Mouse (Mus musculus): ENCODE data around the gene Atp13a3.
"Not testable (repeated sequence)": the region's sequence is repeated elsewhere in the genome, so short reads cannot be mapped to it uniquely, and the experiment has no call there.

The Atp13a3 gene

GRCm38 (mm10) chr16:30362528-30362927 is 43.2 kb downstream of the Atp13a3 start:
- DNase-seq (ENCODE audit: low read depth in 2 of 2, low spot score in 2 of 2) = no peak

GRCm38 (mm10) chr16:30353489-30353888 is 52.3 kb downstream of the Atp13a3 start:
- not testable (repeated sequence) for DNase-seq (ENCODE audit: low read depth in 2 of 2, low spot score in 2 of 2)

- no peak for DNase-seq (ENCODE audit: low read depth in 2 of 2, low spot score in 2 of 2)
These were observed 91.5 kb downstream of the Atp13a3 start for GRCm38 (mm10) chr16:30314236-30314635.

- DNase-seq (ENCODE audit: low read depth in 2 of 2, low spot score in 2 of 2) = no peak
These were observed 95.1 kb downstream of the Atp13a3 start, which contains the start of gene Gp5 for GRCm38 (mm10) chr16:30310647-30311046. TSS of gene Gp5 (minus strand) at chr16:30310779.

- DNase-seq (ENCODE audit: low read depth in 2 of 2, low spot score in 2 of 2) = no peak
These were observed 95.6 kb downstream of the Atp13a3 start for GRCm38 (mm10) chr16:30310171-30310515.

GRCm38 (mm10) chr16:30309395-30310170 is 96.2 kb downstream of the Atp13a3 start:
- DNase-seq (ENCODE audit: low read depth in 2 of 2, low spot score in 2 of 2) = no peak

- DNase-seq (ENCODE audit: low read depth in 2 of 2, low spot score in 2 of 2) = peak in 1 of 2 experiments; percentile 9
These were observed 97.0 kb downstream of the Atp13a3 start for GRCm38 (mm10) chr16:30308616-30309394.

GRCm38 (mm10) chr16:30307961-30308615 is 97.7 kb downstream of the Atp13a3 start:
- no peak for DNase-seq (ENCODE audit: low read depth in 2 of 2, low spot score in 2 of 2)

GRCm38 (mm10) chr16:30307306-30307705 is 98.5 kb downstream of the Atp13a3 start:
- no peak for DNase-seq (ENCODE audit: low read depth in 2 of 2, low spot score in 2 of 2)

- no peak for DNase-seq (ENCODE audit: low read depth in 2 of 2, low spot score in 2 of 2)
These were observed 99.7 kb downstream of the Atp13a3 start for GRCm38 (mm10) chr16:30306102-30306501.

GRCm38 (mm10) chr16:30304236-30304635 is 101.5 kb downstream of the Atp13a3 start:
- DNase-seq (ENCODE audit: low read depth in 2 of 2, low spot score in 2 of 2) = no peak

GRCm38 (mm10) chr16:30303411-30303810 is 102.4 kb downstream of the Atp13a3 start:
- DNase-seq (ENCODE audit: low read depth in 2 of 2, low spot score in 2 of 2) = no peak

GRCm38 (mm10) chr16:30302686-30303085 is 103.1 kb downstream of the Atp13a3 start:
- DNase-seq (ENCODE audit: low read depth in 2 of 2, low spot score in 2 of 2) = no peak

GRCm38 (mm10) chr16:30299711-30300277 is 106.0 kb downstream of the Atp13a3 start:
- no peak for DNase-seq (ENCODE audit: low read depth in 2 of 2, low spot score in 2 of 2)

GRCm38 (mm10) chr16:30297450-30297849 is 108.3 kb downstream of the Atp13a3 start:
- no peak for DNase-seq (ENCODE audit: low read depth in 2 of 2, low spot score in 2 of 2)

- no peak for DNase-seq (ENCODE audit: low read depth in 2 of 2, low spot score in 2 of 2)
These were observed 109.0 kb downstream of the Atp13a3 start for GRCm38 (mm10) chr16:30296601-30297275.

- DNase-seq (ENCODE audit: low read depth in 2 of 2, low spot score in 2 of 2) = no peak
These were observed 110.7 kb downstream of the Atp13a3 start for GRCm38 (mm10) chr16:30295106-30295505.

- DNase-seq (ENCODE audit: low read depth in 2 of 2, low spot score in 2 of 2) = no peak
These were observed 115.3 kb downstream of the Atp13a3 start for GRCm38 (mm10) chr16:30290436-30290835.

GRCm38 (mm10) chr16:30285701-30286100 is 120.1 kb downstream of the Atp13a3 start:
- no peak for DNase-seq (ENCODE audit: low read depth in 2 of 2, low spot score in 2 of 2)

GRCm38 (mm10) chr16:30283743-30284337 is 121.9 kb downstream of the Atp13a3 start:
- DNase-seq (ENCODE audit: low read depth in 2 of 2, low spot score in 2 of 2) = peak in 1 of 2 experiments; percentile 9

All from CD8-positive naive resting alpha-beta T cell, adult 2 months (primary cell).